Mouse (Mus musculus): ENCODE results near the gene Igf2r. TPM values are rescaled to one million over a fixed set of nuclear protein-coding genes. Genes with fewer than 3 reads are reported as not detected.
"Not testable (repeated sequence)": the region's sequence is repeated elsewhere in the genome, so short reads cannot be mapped to it uniquely, and the experiment has no call there.

Igf2r gene
- polyA plus RNA-seq, 1 experiment from 2014 or later, result 28.0 TPM

DNA sequence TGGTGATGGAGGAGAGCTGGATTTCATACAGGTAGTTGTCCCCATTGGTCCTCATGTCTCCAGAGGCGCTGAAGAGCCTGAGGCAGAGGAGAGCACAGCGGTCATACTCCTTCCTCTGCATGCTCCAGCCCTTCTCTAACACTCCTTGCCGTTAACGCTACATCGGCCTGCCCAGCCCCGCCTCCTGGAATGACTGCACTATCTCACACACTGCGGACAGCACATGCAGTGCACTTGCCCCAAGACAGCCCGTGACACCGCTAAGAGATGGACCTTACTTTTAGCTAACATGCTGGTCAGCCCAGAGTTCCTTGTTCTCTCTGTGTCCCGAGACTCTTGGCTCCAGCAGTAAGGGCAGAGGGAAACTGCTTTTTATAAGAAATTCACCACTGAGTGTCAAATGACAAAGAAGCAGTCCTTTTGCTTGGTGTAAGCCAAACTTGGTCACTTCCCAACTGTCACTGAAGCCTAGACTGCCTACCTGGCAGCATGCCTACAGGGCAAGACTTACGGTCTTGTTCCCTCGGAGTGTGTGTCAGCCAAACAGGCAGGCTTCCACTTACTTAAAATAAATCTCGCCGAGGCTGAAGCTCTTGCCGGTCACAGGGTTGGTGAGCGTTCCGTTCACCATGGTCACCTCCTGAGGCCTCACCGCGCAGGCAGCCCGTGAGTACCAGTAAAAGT lies 80.9 kb downstream of the Igf2r start:
- Histone ChIP-seq H3K4me3 (ENCODE audit: low read depth, low read length) (no peak overlapping the region), H3K27ac (replicated peaks; ENCODE audit: low read depth, low read length) (no peak overlapping the region), H3K36me3 (ENCODE audit: control insufficient read depth, insufficient read depth, low read length) (peaks cover 33% of the 10 kb centered on the region), H3K9ac (ENCODE audit: low read length) (no peak overlapping the region), H3K4me1 (ENCODE audit: control insufficient read depth, insufficient read depth, low read length) (no peaks in the 10 kb centered on the region), H3K27me3 (ENCODE audit: control insufficient read depth, insufficient read depth, low read length) (no peaks in the 10 kb centered on the region), H3K9me3 (ENCODE audit: control insufficient read depth, low read length) (no peaks in the 10 kb centered on the region), H3K4me2 (ENCODE audit: low read depth, severe bottlenecking) (no peak overlapping the region)
- DNase-seq (ENCODE audit: low spot score), result no peak
- no peak for ATAC-seq (ENCODE audit: insufficient number of reproducible peaks, low FRiP score, low TSS enrichment, low read depth)
- 89% methylated on average over 20 of the region's 20 CpGs for WGBS

DNA sequence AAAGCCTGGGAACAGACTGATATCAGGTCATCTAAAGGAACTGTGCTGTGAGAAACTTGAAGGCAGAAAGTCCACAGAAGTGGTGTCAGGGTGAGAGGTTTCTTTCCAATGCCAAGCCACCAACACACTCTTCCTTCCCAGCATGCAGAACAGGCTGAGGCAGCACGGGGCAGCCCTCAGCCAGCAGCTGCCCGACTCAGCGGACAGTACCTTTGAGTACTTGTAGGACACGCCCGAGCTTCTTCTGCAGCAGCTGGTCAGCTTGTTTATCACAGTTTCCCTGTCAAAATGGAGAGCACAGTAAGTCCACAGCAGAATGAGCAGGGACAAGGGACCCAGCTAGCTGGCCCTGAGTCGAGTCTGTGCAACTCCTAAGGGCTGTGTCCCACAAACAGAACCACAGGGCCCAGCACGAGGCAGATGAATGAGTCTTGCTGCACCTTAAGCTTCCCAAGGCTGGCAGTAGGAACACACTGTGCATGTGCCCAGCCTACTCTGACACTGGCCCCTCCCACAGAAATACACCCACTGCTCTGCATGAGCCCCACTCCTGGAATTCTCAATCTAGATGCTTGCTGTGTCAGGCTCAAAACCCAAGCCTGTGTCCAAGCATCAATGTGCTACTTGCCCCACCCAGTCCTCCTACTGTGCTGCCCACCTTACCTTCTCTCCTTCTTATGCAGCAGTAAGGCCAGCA lies 84.4 kb downstream of the Igf2r start:
- H3K9me3 ChIP-seq (ENCODE audit: control insufficient read depth, low read length), result no peaks in the 10 kb centered on the region; the same call in 1 of the 2 replicates
- no peak overlapping the region for H3K4me3 ChIP-seq (ENCODE audit: low read depth, low read length)
- no peak overlapping the region for H3K9ac ChIP-seq (ENCODE audit: low read length)
- H3K4me2 ChIP-seq (ENCODE audit: low read depth, severe bottlenecking), result no peak overlapping the region
- WGBS, result 86% methylated on average over 7 of the region's 7 CpGs
- H3K27ac ChIP-seq (replicated peaks; ENCODE audit: low read depth, low read length), result no peak overlapping the region
- H3K27me3 ChIP-seq (ENCODE audit: control insufficient read depth, insufficient read depth, low read length), result no peaks in the 10 kb centered on the region
- H3K36me3 ChIP-seq (ENCODE audit: control insufficient read depth, insufficient read depth, low read length), result peaks cover 31% of the 10 kb centered on the region
- no peak for ATAC-seq (ENCODE audit: insufficient number of reproducible peaks, low FRiP score, low TSS enrichment, low read depth)
- DNase-seq (ENCODE audit: low spot score), result no peak
- no peaks in the 10 kb centered on the region for H3K4me1 ChIP-seq (ENCODE audit: control insufficient read depth, insufficient read depth, low read length)

DNA sequence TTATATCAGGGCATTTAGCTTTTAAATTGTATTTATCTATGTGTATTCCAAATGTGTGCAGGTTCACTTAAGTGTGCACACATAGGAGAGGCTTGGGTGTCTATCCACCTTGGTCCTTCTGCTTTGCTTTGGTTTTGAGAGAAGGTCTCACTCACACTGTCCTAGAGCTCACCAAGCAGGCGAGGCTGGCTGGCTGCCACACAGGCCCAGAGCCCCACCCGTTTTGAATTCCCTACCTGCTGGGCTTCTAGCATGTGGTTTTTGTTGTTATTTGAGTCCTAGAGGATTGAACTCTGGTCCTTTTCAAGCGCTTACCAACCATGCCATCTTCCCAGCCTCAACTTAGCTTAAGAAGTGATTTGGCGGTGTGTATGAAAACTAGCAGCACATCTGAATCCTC lies 85.1 kb downstream of the Igf2r start:
- Histone ChIP-seq H3K4me2 (ENCODE audit: low read depth, severe bottlenecking) (no peak overlapping the region), H3K27me3 (ENCODE audit: control insufficient read depth, insufficient read depth, low read length) (no peaks in the 10 kb centered on the region), H3K9ac (ENCODE audit: low read length) (no peak overlapping the region), H3K9me3 (ENCODE audit: control insufficient read depth, low read length) (no peaks in the 10 kb centered on the region; the same call in 1 of the 2 replicates), H3K4me3 (ENCODE audit: low read depth, low read length) (no peak overlapping the region), H3K27ac (replicated peaks; ENCODE audit: low read depth, low read length) (no peak overlapping the region), H3K36me3 (ENCODE audit: control insufficient read depth, insufficient read depth, low read length) (peaks cover 29% of the 10 kb centered on the region), H3K4me1 (ENCODE audit: control insufficient read depth, insufficient read depth, low read length) (no peaks in the 10 kb centered on the region)
- no peak for DNase-seq (ENCODE audit: low spot score)
- ATAC-seq (ENCODE audit: insufficient number of reproducible peaks, low FRiP score, low TSS enrichment, low read depth), result no peak
- WGBS, result 77% methylated on average over 4 of the region's 4 CpGs

DNA sequence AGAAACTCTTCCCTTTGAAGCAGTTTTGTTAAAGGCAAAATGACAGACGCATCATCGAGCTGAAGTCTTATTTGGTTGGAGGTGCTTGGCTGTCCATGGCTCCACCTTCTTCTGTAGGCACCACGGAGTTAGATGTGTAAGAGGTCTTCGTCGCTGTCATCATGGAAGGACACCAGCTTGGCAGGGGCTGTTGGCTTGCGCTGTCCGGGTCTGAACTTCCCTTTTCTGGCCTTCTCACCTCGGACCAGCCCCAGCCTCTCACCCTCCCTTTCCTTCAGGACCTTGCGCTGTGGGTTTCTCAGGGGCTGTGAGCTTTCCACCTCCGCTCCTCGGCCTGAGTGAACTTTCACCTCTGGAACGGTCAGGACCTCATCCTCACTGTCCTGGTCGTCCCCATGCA lies 85.9 kb downstream of the Igf2r start:
- WGBS, result 94% methylated on average over 13 of the region's 13 CpGs
- no peak overlapping the region for H3K4me2 ChIP-seq (ENCODE audit: low read depth, severe bottlenecking)
- H3K27ac ChIP-seq (replicated peaks; ENCODE audit: low read depth, low read length), result no peak overlapping the region
- no peaks in the 10 kb centered on the region; the same call in 1 of the 2 replicates for H3K9me3 ChIP-seq (ENCODE audit: control insufficient read depth, low read length)
- H3K4me1 ChIP-seq (ENCODE audit: control insufficient read depth, insufficient read depth, low read length), result no peaks in the 10 kb centered on the region
- no peak overlapping the region for H3K4me3 ChIP-seq (ENCODE audit: low read depth, low read length)
- ATAC-seq (ENCODE audit: insufficient number of reproducible peaks, low FRiP score, low TSS enrichment, low read depth), result no peak
- H3K9ac ChIP-seq (ENCODE audit: low read length), result no peak overlapping the region
- H3K36me3 ChIP-seq (ENCODE audit: control insufficient read depth, insufficient read depth, low read length), result peaks cover 29% of the 10 kb centered on the region
- no peak for DNase-seq (ENCODE audit: low spot score)
- no peaks in the 10 kb centered on the region for H3K27me3 ChIP-seq (ENCODE audit: control insufficient read depth, insufficient read depth, low read length)

DNA sequence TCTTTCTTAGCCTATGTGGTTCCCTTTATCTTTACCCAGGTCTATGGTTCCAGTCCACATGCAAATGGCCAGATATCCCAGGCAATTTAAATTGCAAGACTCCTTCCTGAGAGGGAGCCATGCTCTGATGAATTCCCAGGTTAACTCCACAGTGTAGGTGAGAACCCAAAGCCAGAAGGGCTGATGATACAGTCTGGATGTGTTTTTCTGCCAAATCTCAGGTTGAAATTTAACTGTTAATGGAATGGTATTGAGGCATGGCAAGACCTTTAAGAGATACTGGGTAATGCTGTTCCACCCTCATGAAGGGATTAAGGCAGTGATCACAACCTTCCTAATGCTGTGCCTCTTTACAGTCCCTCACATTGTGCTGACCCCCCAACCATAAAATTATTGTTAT lies 91.2 kb downstream of the Igf2r start:
- no peaks in the 10 kb centered on the region; the same call in 1 of the 2 replicates for H3K9me3 ChIP-seq (ENCODE audit: control insufficient read depth, low read length)
- DNase-seq (ENCODE audit: low spot score), result no peak
- H3K4me2 ChIP-seq (ENCODE audit: low read depth, severe bottlenecking), result no peak overlapping the region
- no peak overlapping the region for H3K27ac ChIP-seq (replicated peaks; ENCODE audit: low read depth, low read length)
- peaks cover 3% of the 10 kb centered on the region; the same call in 1 of the 2 replicates for H3K36me3 ChIP-seq (ENCODE audit: control insufficient read depth, insufficient read depth, low read length)
- H3K4me3 ChIP-seq (ENCODE audit: low read depth, low read length), result no peak overlapping the region
- H3K27me3 ChIP-seq (ENCODE audit: control insufficient read depth, insufficient read depth, low read length), result no peaks in the 10 kb centered on the region
- no peaks in the 10 kb centered on the region for H3K4me1 ChIP-seq (ENCODE audit: control insufficient read depth, insufficient read depth, low read length)
- no peak overlapping the region for H3K9ac ChIP-seq (ENCODE audit: low read length)
- ATAC-seq (ENCODE audit: insufficient number of reproducible peaks, low FRiP score, low TSS enrichment, low read depth), result no peak

DNA sequence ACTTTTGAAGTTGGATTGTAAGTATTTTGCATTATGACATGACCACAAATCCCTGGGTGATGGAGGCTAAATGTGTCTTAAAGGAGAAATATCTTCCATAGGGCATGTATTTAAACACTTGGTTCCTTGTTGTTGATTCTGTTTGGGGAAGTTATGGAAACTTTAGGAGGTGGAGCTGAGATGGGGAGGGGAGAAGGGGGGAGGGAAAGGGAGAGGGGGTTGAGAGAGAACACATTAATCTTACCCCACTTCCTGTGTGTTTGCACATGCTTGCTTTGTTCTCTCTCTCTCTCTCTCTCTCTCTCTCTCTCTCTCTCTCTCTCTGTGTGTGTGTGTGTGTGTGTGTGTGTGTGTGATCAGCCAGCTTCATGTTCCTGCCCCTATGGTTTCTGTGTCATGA lies 92.3 kb downstream of the Igf2r start:
- no peak for DNase-seq (ENCODE audit: low spot score)

DNA sequence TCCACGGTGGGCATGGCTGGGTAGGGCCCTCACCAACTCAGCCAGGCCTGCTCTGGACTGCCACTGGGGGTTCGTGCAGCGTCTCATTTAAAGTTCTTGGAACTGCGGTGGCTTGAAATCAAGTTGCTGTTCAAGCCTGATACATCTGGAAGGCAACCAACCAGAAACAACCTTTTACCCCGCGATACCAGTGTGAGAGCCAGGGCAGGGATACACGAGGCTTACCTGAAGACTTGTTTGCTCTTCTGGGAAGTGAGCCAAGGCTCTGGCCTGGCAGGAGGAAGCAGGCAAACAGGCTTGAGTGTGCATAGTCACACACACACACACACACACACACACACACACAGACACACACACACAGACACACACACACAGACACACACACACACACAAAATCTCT lies 93.8 kb downstream of the Igf2r start, which contains the start of gene Slc22a1:
Gene Slc22a1 (minus strand): TSS at position 184 of the 400 bp plus-strand sequence.
- DNase-seq (ENCODE audit: low spot score) (no peak), ATAC-seq (ENCODE audit: insufficient number of reproducible peaks, low FRiP score, low TSS enrichment, low read depth) (no peak)
- Histone ChIP-seq H3K4me1 (ENCODE audit: control insufficient read depth, insufficient read depth, low read length) (0 out of 2 replicates have a peak, but pooled peaks cover 4% of the 10 kb centered on the region), H3K27me3 (ENCODE audit: control insufficient read depth, insufficient read depth, low read length) (no peaks in the 10 kb centered on the region), H3K4me3 (ENCODE audit: low read depth, low read length) (no peak within 1 kb of the TSS), H3K9me3 (ENCODE audit: control insufficient read depth, low read length) (no peaks in the 10 kb centered on the region; the same call in 1 of the 2 replicates), H3K9ac (ENCODE audit: low read length) (no peak within 1 kb of the TSS), H3K27ac (replicated peaks; ENCODE audit: low read depth, low read length) (no peak within 1 kb of the TSS), H3K4me2 (ENCODE audit: low read depth, severe bottlenecking) (no peak within 1 kb of the TSS), H3K36me3 (ENCODE audit: control insufficient read depth, insufficient read depth, low read length) (0 out of 2 replicates have a peak, but pooled peaks cover 3% of the 10 kb centered on the region)
- 92% methylated on average over 7 of the region's 7 CpGs for WGBS

More for the DNA sequence above, 92.3 kb downstream of the Igf2r start:
- Histone ChIP-seq H3K4me2 (ENCODE audit: low read depth, severe bottlenecking) (no peak overlapping the region), H3K9ac (ENCODE audit: low read length) (no peak overlapping the region), H3K4me3 (ENCODE audit: low read depth, low read length) (no peak overlapping the region), H3K4me1 (ENCODE audit: control insufficient read depth, insufficient read depth, low read length) (0 out of 2 replicates have a peak, but pooled peaks cover 4% of the 10 kb centered on the region), H3K36me3 (ENCODE audit: control insufficient read depth, insufficient read depth, low read length) (peaks cover 3% of the 10 kb centered on the region; the same call in 1 of the 2 replicates), H3K27ac (replicated peaks; ENCODE audit: low read depth, low read length) (no peak overlapping the region), H3K9me3 (ENCODE audit: control insufficient read depth, low read length) (no peaks in the 10 kb centered on the region; the same call in 1 of the 2 replicates), H3K27me3 (ENCODE audit: control insufficient read depth, insufficient read depth, low read length) (no peaks in the 10 kb centered on the region)
- ATAC-seq (ENCODE audit: insufficient number of reproducible peaks, low FRiP score, low TSS enrichment, low read depth), result no peak

DNA sequence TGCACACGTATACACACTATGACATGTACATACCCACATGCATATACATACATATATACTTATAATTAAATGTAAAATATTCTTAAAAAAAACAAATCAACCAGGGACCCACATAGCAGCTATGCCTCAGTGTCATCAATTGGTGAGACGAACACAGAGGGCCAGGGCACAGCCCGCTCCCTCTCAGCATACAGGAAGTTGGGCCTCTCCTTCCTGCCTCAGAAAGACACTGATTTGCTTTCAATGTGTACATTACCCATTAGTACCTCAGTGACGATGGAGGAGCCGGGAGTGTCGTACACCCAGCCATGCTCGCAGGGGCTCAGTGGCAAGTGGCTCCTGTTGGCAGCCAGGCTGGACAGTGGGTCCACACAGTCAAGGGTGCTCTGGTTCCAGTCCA lies 94.5 kb downstream of the Igf2r start:
- H3K4me1 ChIP-seq (ENCODE audit: control insufficient read depth, insufficient read depth, low read length); H3K27ac ChIP-seq (replicated peaks; ENCODE audit: low read depth, low read length); H3K9me3 ChIP-seq (ENCODE audit: control insufficient read depth, low read length); H3K4me3 ChIP-seq (ENCODE audit: low read depth, low read length); ATAC-seq (ENCODE audit: insufficient number of reproducible peaks, low FRiP score, low TSS enrichment, low read depth); H3K4me2 ChIP-seq (ENCODE audit: low read depth, severe bottlenecking); H3K27me3 ChIP-seq (ENCODE audit: control insufficient read depth, insufficient read depth, low read length); H3K36me3 ChIP-seq (ENCODE audit: control insufficient read depth, insufficient read depth, low read length); H3K9ac ChIP-seq (ENCODE audit: low read length); DNase-seq (ENCODE audit: low spot score): not testable (repeated sequence)
- 90% methylated on average over 7 of the region's 7 CpGs for WGBS
